Mouse (Mus musculus): ENCODE results near the gene Chst2. TPM values are rescaled to one million over a fixed set of nuclear protein-coding genes. Genes with fewer than 3 reads are reported as not detected.

The Chst2 gene
- polyA plus RNA-seq, 1 experiment from 2014 or later: 17.5 TPM

DNA sequence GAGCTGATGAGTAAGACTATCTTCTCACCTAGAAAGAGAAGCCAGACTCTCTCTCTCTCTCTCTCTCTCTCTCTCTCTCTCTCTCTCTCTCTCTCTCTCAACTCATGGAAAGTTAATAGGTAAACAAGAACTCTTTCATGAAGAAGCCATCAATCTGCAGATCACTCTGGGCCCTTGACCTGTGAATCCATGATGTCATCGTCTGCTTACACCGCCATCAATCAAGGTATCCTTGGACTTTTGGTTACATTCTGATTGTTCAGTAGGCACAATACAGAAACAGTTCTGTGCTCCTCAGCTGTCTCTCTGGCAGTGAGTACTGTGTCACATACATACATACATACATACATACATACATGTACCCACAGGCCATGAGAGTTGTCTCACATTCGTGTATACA lies 16.6 kb downstream of the Chst2 start:
- Histone ChIP-seq H3K9ac (replicated peaks; ENCODE audit: low read length) (no peak overlapping the region), H3K27ac (replicated peaks; ENCODE audit: low read depth, low read length) (no peak overlapping the region), H3K27me3 (ENCODE audit: control insufficient read depth, insufficient read depth, low read length) (no peaks in the 10 kb centered on the region), H3K4me1 (ENCODE audit: control insufficient read depth, insufficient read depth, low read length) (no peaks in the 10 kb centered on the region), H3K9me3 (ENCODE audit: control insufficient read depth, low read length) (no peaks in the 10 kb centered on the region), H3K4me2 (ENCODE audit: low read length) (no peak overlapping the region), H3K36me3 (ENCODE audit: control insufficient read depth, insufficient read depth, low read length) (no peaks in the 10 kb centered on the region), H3K4me3 (replicated peaks; ENCODE audit: low read depth, low read length) (no peak overlapping the region)
- DNase-seq: no peak
- 95% methylated on average over 3 of the region's 3 CpGs for WGBS
- no peak for ATAC-seq (ENCODE audit: low FRiP score, low TSS enrichment)

DNA sequence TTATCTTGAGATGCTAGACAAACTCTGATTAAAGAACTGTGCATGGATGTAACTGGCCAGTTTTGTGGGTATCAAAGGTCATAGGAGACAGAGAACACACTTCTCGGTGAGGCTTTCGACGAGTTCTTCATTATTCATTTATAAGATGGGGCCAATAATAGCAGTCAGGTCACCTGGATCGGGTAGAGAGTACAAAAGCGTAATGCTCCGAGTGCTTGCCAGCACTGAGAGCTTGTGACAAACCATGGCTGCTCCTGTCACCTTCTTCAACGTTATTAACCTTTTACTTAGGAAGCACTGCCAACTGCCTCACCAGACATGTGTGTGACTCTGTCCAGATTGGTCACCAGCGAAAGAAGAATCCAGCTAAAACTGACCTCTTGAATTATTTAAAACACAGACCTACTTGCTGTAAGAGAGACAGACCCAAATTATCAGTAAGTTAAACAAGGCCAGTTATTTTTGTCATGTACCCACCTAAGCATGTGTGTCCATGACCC lies 18.6 kb downstream of the Chst2 start:
- no peak for DNase-seq
- Histone ChIP-seq H3K27me3 (ENCODE audit: control insufficient read depth, insufficient read depth, low read length) (no peaks in the 10 kb centered on the region), H3K27ac (replicated peaks; ENCODE audit: low read depth, low read length) (no peak overlapping the region), H3K9me3 (ENCODE audit: control insufficient read depth, low read length) (no peaks in the 10 kb centered on the region), H3K4me2 (ENCODE audit: low read length) (no peak overlapping the region), H3K4me3 (replicated peaks; ENCODE audit: low read depth, low read length) (no peak overlapping the region), H3K4me1 (ENCODE audit: control insufficient read depth, insufficient read depth, low read length) (no peaks in the 10 kb centered on the region), H3K9ac (replicated peaks; ENCODE audit: low read length) (no peak overlapping the region), H3K36me3 (ENCODE audit: control insufficient read depth, insufficient read depth, low read length) (no peaks in the 10 kb centered on the region)
- 83% methylated on average over 8 of the region's 8 CpGs for WGBS
- no peak for ATAC-seq (ENCODE audit: low FRiP score, low TSS enrichment)

DNA sequence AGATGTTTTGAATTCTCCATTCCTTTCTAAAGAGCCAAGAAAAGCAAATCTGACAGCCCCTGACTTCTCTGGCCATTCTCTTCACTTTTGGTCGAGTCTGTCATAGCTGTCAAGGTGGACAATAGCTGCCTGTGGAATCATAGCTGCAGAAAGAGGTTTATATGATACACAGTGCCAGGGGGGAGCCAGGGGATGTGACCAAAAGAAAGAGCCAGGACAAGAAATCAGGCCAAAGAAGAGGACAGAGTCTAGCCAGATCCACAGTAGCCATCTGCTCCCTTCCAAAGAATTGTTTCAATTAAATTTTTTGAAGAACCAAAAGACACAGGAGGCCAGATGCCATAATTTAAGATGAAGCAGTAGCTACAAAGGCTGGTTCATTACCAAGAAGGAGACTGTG lies 30.6 kb downstream of the Chst2 start:
- 53% methylated on average over 1 of the region's 1 CpGs for WGBS
- no peak for DNase-seq

DNA sequence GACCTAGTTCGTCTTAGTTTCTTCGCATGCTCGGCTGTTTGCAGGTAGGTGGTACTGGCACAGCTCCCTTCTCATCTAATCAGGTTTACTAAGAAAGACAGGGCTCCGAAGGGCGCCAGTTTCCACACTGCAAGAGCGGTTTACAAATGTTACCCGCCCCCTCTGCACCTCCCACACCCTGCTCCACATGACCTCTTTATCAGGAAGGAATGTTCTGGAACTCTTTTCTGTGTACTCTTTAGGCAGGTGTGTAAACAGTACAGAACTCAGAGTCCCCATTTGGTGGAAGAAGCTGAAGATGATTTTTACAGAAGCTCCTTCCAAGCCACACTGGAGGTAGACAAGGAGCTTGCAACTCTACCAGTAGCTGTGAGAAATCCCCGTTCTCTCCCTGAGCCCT lies 31.2 kb downstream of the Chst2 start:
- no peak for ATAC-seq (ENCODE audit: low FRiP score, low TSS enrichment)
- 87% methylated on average over 8 of the region's 8 CpGs for whole genome bisulfite sequencing

More for the DNA sequence above, 30.6 kb downstream of the Chst2 start:
- H3K4me3 ChIP-seq (replicated peaks; ENCODE audit: low read depth, low read length): no peak overlapping the region
- no peaks in the 10 kb centered on the region for H3K36me3 ChIP-seq (ENCODE audit: control insufficient read depth, insufficient read depth, low read length)
- no peak overlapping the region for H3K4me2 ChIP-seq (ENCODE audit: low read length)
- no peaks in the 10 kb centered on the region for H3K9me3 ChIP-seq (ENCODE audit: control insufficient read depth, low read length)
- H3K27me3 ChIP-seq (ENCODE audit: control insufficient read depth, insufficient read depth, low read length): no peaks in the 10 kb centered on the region
- no peak overlapping the region for H3K9ac ChIP-seq (replicated peaks; ENCODE audit: low read length)
- no peak for ATAC-seq (ENCODE audit: low FRiP score, low TSS enrichment)
- H3K4me1 ChIP-seq (ENCODE audit: control insufficient read depth, insufficient read depth, low read length): no peaks in the 10 kb centered on the region
- H3K27ac ChIP-seq (replicated peaks; ENCODE audit: low read depth, low read length): no peak overlapping the region

DNA sequence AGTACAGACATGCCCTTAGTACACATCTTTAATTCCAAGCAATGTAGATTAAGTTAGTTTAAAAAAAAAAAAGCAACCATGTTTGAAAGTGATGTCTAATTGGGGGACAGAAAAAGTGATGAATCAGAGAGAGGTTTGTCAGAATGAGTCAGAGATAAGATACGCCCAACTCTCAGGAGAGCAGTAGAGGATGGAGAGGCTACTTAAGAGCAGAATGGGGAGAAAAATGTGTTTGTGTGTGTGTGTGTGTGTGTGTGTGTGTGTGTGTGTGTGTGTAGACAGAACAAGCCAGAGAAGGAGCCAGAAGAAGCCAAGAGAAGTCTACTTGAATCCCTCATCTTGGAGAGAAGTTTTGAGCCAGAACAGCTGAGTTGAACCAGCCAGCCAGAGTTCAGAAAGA lies 32.8 kb downstream of the Chst2 start:
- Histone ChIP-seq H3K36me3 (ENCODE audit: control insufficient read depth, insufficient read depth, low read length) (no peaks in the 10 kb centered on the region), H3K27me3 (ENCODE audit: control insufficient read depth, insufficient read depth, low read length) (no peaks in the 10 kb centered on the region), H3K9me3 (ENCODE audit: control insufficient read depth, low read length) (peaks cover 6% of the 10 kb centered on the region; the same call in 1 of the 2 replicates), H3K4me1 (ENCODE audit: control insufficient read depth, insufficient read depth, low read length) (no peaks in the 10 kb centered on the region), H3K4me2 (ENCODE audit: low read length) (no peak overlapping the region), H3K9ac (replicated peaks; ENCODE audit: low read length) (no peak overlapping the region), H3K27ac (replicated peaks; ENCODE audit: low read depth, low read length) (no peak overlapping the region), H3K4me3 (replicated peaks; ENCODE audit: low read depth, low read length) (no peak overlapping the region)
- WGBS: 93% methylated on average over 1 of the region's 1 CpGs
- ATAC-seq (ENCODE audit: low FRiP score, low TSS enrichment): no peak
- no peak for DNase-seq

More for the DNA sequence above, 31.2 kb downstream of the Chst2 start:
- H3K9ac ChIP-seq (replicated peaks; ENCODE audit: low read length): no peak overlapping the region
- H3K27me3 ChIP-seq (ENCODE audit: control insufficient read depth, insufficient read depth, low read length): no peaks in the 10 kb centered on the region
- DNase-seq: no peak
- H3K27ac ChIP-seq (replicated peaks; ENCODE audit: low read depth, low read length): no peak overlapping the region
- H3K9me3 ChIP-seq (ENCODE audit: control insufficient read depth, low read length): no peaks in the 10 kb centered on the region
- H3K4me1 ChIP-seq (ENCODE audit: control insufficient read depth, insufficient read depth, low read length): no peaks in the 10 kb centered on the region
- H3K4me2 ChIP-seq (ENCODE audit: low read length): no peak overlapping the region
- no peak overlapping the region for H3K4me3 ChIP-seq (replicated peaks; ENCODE audit: low read depth, low read length)
- H3K36me3 ChIP-seq (ENCODE audit: control insufficient read depth, insufficient read depth, low read length): no peaks in the 10 kb centered on the region

DNA sequence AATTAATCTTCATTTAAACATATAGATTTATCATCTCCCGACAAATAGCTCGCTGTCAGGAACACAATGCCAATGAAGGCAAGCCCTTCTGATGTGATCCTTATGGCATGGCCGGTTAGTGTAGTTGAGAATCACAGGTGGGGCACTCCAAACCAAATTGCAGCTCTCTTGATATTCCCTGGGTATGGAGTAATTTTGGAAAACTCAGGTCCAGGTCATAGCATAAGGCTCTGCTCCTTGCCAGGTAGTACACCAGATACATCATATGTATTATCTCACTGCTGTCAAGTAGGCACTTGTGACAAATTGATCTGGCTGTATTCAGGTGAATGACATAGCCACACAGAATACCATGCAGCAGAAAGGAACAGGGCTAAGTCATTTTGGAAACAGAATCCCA lies 40.6 kb downstream of the Chst2 start:
- no peak for ATAC-seq (ENCODE audit: low FRiP score, low TSS enrichment)
- peaks cover 7% of the 10 kb centered on the region; the same call in 1 of the 2 replicates for H3K9me3 ChIP-seq (ENCODE audit: control insufficient read depth, low read length)
- no peaks in the 10 kb centered on the region for H3K27me3 ChIP-seq (ENCODE audit: control insufficient read depth, insufficient read depth, low read length)
- WGBS: 91% methylated on average over 3 of the region's 3 CpGs
- H3K27ac ChIP-seq (replicated peaks; ENCODE audit: low read depth, low read length): no peak overlapping the region
- H3K36me3 ChIP-seq (ENCODE audit: control insufficient read depth, insufficient read depth, low read length): no peaks in the 10 kb centered on the region
- DNase-seq: no peak
- H3K4me1 ChIP-seq (ENCODE audit: control insufficient read depth, insufficient read depth, low read length): no peaks in the 10 kb centered on the region
- H3K4me3 ChIP-seq (replicated peaks; ENCODE audit: low read depth, low read length): no peak overlapping the region
- no peak overlapping the region for H3K4me2 ChIP-seq (ENCODE audit: low read length)
- H3K9ac ChIP-seq (replicated peaks; ENCODE audit: low read length): no peak overlapping the region

DNA sequence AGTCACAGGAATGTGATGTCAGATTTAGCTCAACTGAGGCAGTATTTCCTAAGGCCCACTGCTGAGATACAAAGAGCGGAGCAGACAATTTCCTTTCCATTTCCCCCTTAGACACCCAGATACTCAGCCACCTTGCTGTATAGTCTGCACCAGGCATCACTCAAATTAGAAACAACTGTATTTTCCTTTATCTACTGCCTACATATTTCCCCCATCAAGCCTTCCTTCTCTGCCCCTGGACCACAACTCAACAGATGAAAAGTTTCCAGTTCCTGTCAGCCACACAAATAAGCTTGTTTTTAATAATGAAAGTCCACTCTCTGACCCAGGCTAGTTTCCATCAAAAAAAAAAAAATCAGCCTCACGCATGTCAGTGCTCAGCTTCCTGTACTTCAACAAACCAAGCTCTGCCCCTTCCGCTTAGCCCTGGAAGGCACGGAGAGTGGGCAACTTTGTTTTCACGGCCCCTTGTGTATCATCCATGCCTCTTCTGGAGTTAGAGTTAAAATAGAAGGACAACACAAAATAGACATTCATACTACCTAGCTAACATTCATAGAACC lies 52.6 kb downstream of the Chst2 start:
- Histone ChIP-seq H3K9ac (replicated peaks; ENCODE audit: low read length) (no peak overlapping the region), H3K27ac (replicated peaks; ENCODE audit: low read depth, low read length) (no peak overlapping the region), H3K9me3 (ENCODE audit: control insufficient read depth, low read length) (no peaks in the 10 kb centered on the region), H3K4me1 (ENCODE audit: control insufficient read depth, insufficient read depth, low read length) (no peaks in the 10 kb centered on the region), H3K4me3 (replicated peaks; ENCODE audit: low read depth, low read length) (no peak overlapping the region), H3K4me2 (ENCODE audit: low read length) (no peak overlapping the region), H3K36me3 (ENCODE audit: control insufficient read depth, insufficient read depth, low read length) (no peaks in the 10 kb centered on the region), H3K27me3 (ENCODE audit: control insufficient read depth, insufficient read depth, low read length) (no peaks in the 10 kb centered on the region)
- DNase-seq: no peak
- 94% methylated on average over 5 of the region's 5 CpGs for WGBS
- ATAC-seq (ENCODE audit: low FRiP score, low TSS enrichment): no peak

DNA sequence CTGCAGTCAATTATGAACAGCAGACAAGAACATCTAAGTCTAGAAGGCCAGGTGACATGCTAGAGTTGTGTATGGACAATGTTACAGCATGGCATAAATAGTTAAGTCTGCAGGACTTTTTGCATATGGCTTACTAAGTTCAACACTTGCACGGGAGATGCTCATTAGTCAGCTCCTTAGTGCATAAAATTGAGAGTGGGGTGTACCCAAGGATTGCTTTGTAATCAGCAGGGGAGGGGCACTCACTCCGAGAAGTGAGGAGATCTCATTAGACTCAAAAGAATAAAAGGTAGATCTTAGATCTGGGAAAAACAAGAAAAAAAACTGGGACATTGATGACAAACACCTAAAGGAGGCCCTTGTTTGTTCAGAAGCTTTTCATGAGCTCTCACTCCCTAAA lies 54.6 kb downstream of the Chst2 start:
- ATAC-seq (ENCODE audit: low FRiP score, low TSS enrichment): no peak
- Histone ChIP-seq H3K9ac (replicated peaks; ENCODE audit: low read length) (no peak overlapping the region), H3K4me1 (ENCODE audit: control insufficient read depth, insufficient read depth, low read length) (no peaks in the 10 kb centered on the region), H3K36me3 (ENCODE audit: control insufficient read depth, insufficient read depth, low read length) (no peaks in the 10 kb centered on the region), H3K4me3 (replicated peaks; ENCODE audit: low read depth, low read length) (no peak overlapping the region), H3K4me2 (ENCODE audit: low read length) (no peak overlapping the region), H3K27ac (replicated peaks; ENCODE audit: low read depth, low read length) (no peak overlapping the region), H3K27me3 (ENCODE audit: control insufficient read depth, insufficient read depth, low read length) (no peaks in the 10 kb centered on the region), H3K9me3 (ENCODE audit: control insufficient read depth, low read length) (no peaks in the 10 kb centered on the region)
- WGBS: 73% methylated on average over 2 of the region's 2 CpGs
- no peak for DNase-seq

DNA sequence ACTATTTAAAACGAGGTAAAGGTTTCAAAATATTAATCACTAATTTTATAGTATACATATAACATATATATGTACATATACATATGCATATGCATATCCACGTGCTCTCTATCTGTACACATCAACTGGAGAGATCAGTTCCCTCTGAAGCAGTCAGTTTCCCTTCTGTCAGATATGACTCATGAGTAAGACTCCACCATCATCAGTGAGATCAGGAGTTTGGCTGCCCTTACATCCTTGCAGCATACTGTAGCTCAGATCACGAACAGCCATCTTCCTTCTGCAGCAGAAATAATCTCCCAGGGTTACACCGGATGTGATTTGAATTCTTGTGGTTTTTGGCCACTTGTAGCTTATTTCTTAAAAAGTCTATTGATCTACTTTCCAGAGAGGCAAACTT lies 56.0 kb downstream of the Chst2 start:
- Histone ChIP-seq H3K4me3 (replicated peaks; ENCODE audit: low read depth, low read length) (no peak overlapping the region), H3K9me3 (ENCODE audit: control insufficient read depth, low read length) (no peaks in the 10 kb centered on the region), H3K27ac (replicated peaks; ENCODE audit: low read depth, low read length) (no peak overlapping the region), H3K4me2 (ENCODE audit: low read length) (no peak overlapping the region), H3K9ac (replicated peaks; ENCODE audit: low read length) (no peak overlapping the region), H3K36me3 (ENCODE audit: control insufficient read depth, insufficient read depth, low read length) (no peaks in the 10 kb centered on the region), H3K4me1 (ENCODE audit: control insufficient read depth, insufficient read depth, low read length) (no peaks in the 10 kb centered on the region), H3K27me3 (ENCODE audit: control insufficient read depth, insufficient read depth, low read length) (no peaks in the 10 kb centered on the region)
- ATAC-seq (ENCODE audit: low FRiP score, low TSS enrichment) (no peak), DNase-seq (no peak)
- 85% methylated on average over 4 of the region's 4 CpGs for WGBS

Data from midbrain, embryonic 14.5 days (tissue).